In the genomic region with DNA sequence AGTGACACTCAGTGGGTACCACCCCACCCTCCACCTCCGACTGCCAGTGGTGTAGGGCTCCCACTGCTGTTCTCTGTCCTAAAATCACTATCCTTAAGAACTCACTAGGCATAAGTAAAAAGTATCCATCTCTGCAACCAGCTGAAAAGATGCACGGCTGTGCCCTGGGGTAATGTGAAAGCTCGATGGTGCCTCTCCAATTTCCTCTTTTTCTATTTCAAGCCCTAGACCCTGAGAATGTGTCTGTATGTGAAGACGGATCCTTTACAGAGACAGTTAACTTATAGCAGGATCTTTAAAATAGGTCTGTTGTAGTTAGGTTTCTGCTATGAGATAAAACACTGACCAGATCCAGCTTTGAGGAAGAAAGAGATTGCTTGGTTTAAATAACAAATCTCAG, we compare ENCODE assay signal across 23 mouse cellular contexts.
DNase-seq lines count a peak whose midpoint lies in the region; ATAC-seq and TF ChIP-seq lines count a peak whose summit lies in the region.
"Had no signal": no experiment of that assay in that cellular context is flagged by ENCODE, and none has a peak within 500 bp of the region (broad histone marks: within the 10 kb centered on the region; RNA-seq: fewer than 3 reads in every experiment).

No protein-coding gene starts in this region.

- H3K9me3 ChIP-seq in lung, embryonic 16.5 days (ENCODE audit: control insufficient read depth, low read length) = no peaks in the 10 kb centered on the region; the same call in 1 of the 2 replicates
- H3K9me3 ChIP-seq in liver, embryonic 16.5 days (replicated peaks; ENCODE audit: control insufficient read depth, low read length) = no peaks in the 10 kb centered on the region
- 0 out of 2 replicates have a peak, but pooled peaks cover 3% of the 10 kb centered on the region for H3K9me3 ChIP-seq in hindbrain, embryonic 13.5 days
- H3K9me3 ChIP-seq in hindbrain, embryonic 16.5 days (ENCODE audit: control insufficient read depth, low read length) = peaks cover 2% of the 10 kb centered on the region; the same call in 1 of the 2 replicates
- H3K9me3 ChIP-seq: forebrain, embryonic 10.5 days; hindbrain, embryonic 10.5 days; lung, embryonic 15.5 days; midbrain, embryonic 13.5 days had no signal

- no peaks in the 10 kb centered on the region for H3K79me2 ChIP-seq in heart, adult 2 months (replicated peaks; ENCODE audit: control insufficient read depth, insufficient read depth, low read length)

- H3K27me3 ChIP-seq in heart, adult 2 months (ENCODE audit: control insufficient read depth, insufficient read depth, low read length) = no peaks in the 10 kb centered on the region
- no peaks in the 10 kb centered on the region for H3K27me3 ChIP-seq in lung, embryonic 16.5 days (ENCODE audit: control insufficient read depth, insufficient read depth, low read depth, low read length)
- no peaks in the 10 kb centered on the region for H3K27me3 ChIP-seq in liver, embryonic 16.5 days (ENCODE audit: control insufficient read depth, insufficient read depth, low read depth, low read length)
- no peaks in the 10 kb centered on the region for H3K27me3 ChIP-seq in splenic B cell, adult 2 months (ENCODE audit: control insufficient read depth, insufficient read depth, low read length, poor library complexity, severe bottlenecking)
- no peaks in the 10 kb centered on the region for H3K27me3 ChIP-seq in hindbrain, embryonic 13.5 days
- no peaks in the 10 kb centered on the region for H3K27me3 ChIP-seq in hindbrain, embryonic 16.5 days (replicated peaks; ENCODE audit: control insufficient read depth, insufficient read depth, low read length)
- H3K27me3 ChIP-seq: embryonic facial prominence, embryonic 13.5 days; lung, embryonic 15.5 days; midbrain, embryonic 13.5 days had no signal

- H3K4me2 ChIP-seq in lung, embryonic 16.5 days (ENCODE audit: low read depth, low read length) = no peak overlapping the region
- H3K4me2 ChIP-seq in liver, embryonic 16.5 days (ENCODE audit: low read depth, low read length) = no peak overlapping the region
- H3K4me2 ChIP-seq in hindbrain, embryonic 13.5 days = no peak overlapping the region
- no peak overlapping the region for H3K4me2 ChIP-seq in hindbrain, embryonic 16.5 days (ENCODE audit: low read length)
- H3K4me2 ChIP-seq: embryonic facial prominence, embryonic 13.5 days; heart, embryonic 11.5 days; lung, embryonic 15.5 days; midbrain, embryonic 13.5 days had no signal

- H3K9ac ChIP-seq in heart, adult 2 months (ENCODE audit: low read depth, low read length) = no peak overlapping the region
- H3K9ac ChIP-seq in lung, embryonic 16.5 days (ENCODE audit: low read length) = no peak overlapping the region
- no peak overlapping the region for H3K9ac ChIP-seq in liver, embryonic 16.5 days (ENCODE audit: low read depth, low read length)
- no peak overlapping the region for H3K9ac ChIP-seq in hindbrain, embryonic 13.5 days
- no peak overlapping the region for H3K9ac ChIP-seq in hindbrain, embryonic 16.5 days (ENCODE audit: low read depth, low read length)
- H3K9ac ChIP-seq: embryonic facial prominence, embryonic 13.5 days; lung, embryonic 15.5 days; midbrain, embryonic 13.5 days had no signal

- intact Hi-C loops in heart, adult 2 months (cut with DNase I) = no loop called here

- H3K4me1 ChIP-seq in heart, adult 2 months (ENCODE audit: control insufficient read depth, insufficient read depth, low read length) = no peaks in the 10 kb centered on the region; the same call in 1 of the 2 replicates
- H3K4me1 ChIP-seq in lung, embryonic 16.5 days (replicated peaks; ENCODE audit: control insufficient read depth, insufficient read depth, low read length) = peaks cover 15% of the 10 kb centered on the region
- H3K4me1 ChIP-seq in liver, embryonic 16.5 days (ENCODE audit: control insufficient read depth, low read depth, low read length) = no peaks in the 10 kb centered on the region
- no peaks in the 10 kb centered on the region for H3K4me1 ChIP-seq in hindbrain, embryonic 13.5 days (replicated peaks)
- no peaks in the 10 kb centered on the region for H3K4me1 ChIP-seq in hindbrain, embryonic 16.5 days (ENCODE audit: control insufficient read depth, insufficient read depth, low read depth, low read length)
- H3K4me1 ChIP-seq: hindbrain, embryonic 10.5 days; midbrain, embryonic 13.5 days had no signal

- no peak overlapping the region for H3K4me3 ChIP-seq in heart, adult 2 months
- H3K4me3 ChIP-seq in lung, embryonic 16.5 days (ENCODE audit: low read length) = no peak overlapping the region
- H3K4me3 ChIP-seq in liver, embryonic 16.5 days (ENCODE audit: low read depth, low read length) = no peak overlapping the region
- no peak overlapping the region for H3K4me3 ChIP-seq in hindbrain, embryonic 13.5 days
- no peak overlapping the region for H3K4me3 ChIP-seq in hindbrain, embryonic 16.5 days (ENCODE audit: low read length)
- H3K4me3 ChIP-seq: embryonic facial prominence, embryonic 13.5 days; forebrain, embryonic 10.5 days; hindbrain, embryonic 10.5 days; lung, embryonic 15.5 days; midbrain, embryonic 13.5 days had no signal

- no peak for TF ChIP-seq EP300 in heart, adult 2 months (IDR thresholded peaks at IDR 0.05; ENCODE audit: insufficient read depth, low read depth, low read length)

- H3K36me3 ChIP-seq in heart, adult 2 months (ENCODE audit: control insufficient read depth, insufficient read depth, low read length) = no peaks in the 10 kb centered on the region
- H3K36me3 ChIP-seq in lung, embryonic 16.5 days (ENCODE audit: control insufficient read depth, insufficient read depth, low read length) = no peaks in the 10 kb centered on the region
- H3K36me3 ChIP-seq in liver, embryonic 16.5 days (ENCODE audit: control insufficient read depth, insufficient read depth) = no peaks in the 10 kb centered on the region
- no peaks in the 10 kb centered on the region for H3K36me3 ChIP-seq in splenic B cell, adult 2 months (ENCODE audit: control insufficient read depth, insufficient read depth, low read length, poor library complexity, severe bottlenecking)
- no peaks in the 10 kb centered on the region for H3K36me3 ChIP-seq in hindbrain, embryonic 13.5 days
- H3K36me3 ChIP-seq in hindbrain, embryonic 16.5 days (ENCODE audit: control insufficient read depth, insufficient read depth, low read length) = no peaks in the 10 kb centered on the region
- H3K36me3 ChIP-seq: forebrain, embryonic 10.5 days; hindbrain, embryonic 10.5 days; lung, embryonic 15.5 days; midbrain, embryonic 13.5 days had no signal

- H3K27ac ChIP-seq in heart, adult 2 months = no peak overlapping the region; the same call in 1 of the 2 replicates
- peak overlapping the region; percentile 29 for H3K27ac ChIP-seq in lung, embryonic 16.5 days (ENCODE audit: low read length)
- peak overlapping the region; percentile 41 for H3K27ac ChIP-seq in liver, embryonic 16.5 days (ENCODE audit: low read length)
- no peak overlapping the region for H3K27ac ChIP-seq in hindbrain, embryonic 13.5 days
- no peak overlapping the region for H3K27ac ChIP-seq in hindbrain, embryonic 16.5 days (ENCODE audit: low read depth, low read length)
- H3K27ac ChIP-seq: embryonic facial prominence, embryonic 13.5 days; forebrain, embryonic 10.5 days; hindbrain, embryonic 10.5 days; midbrain, embryonic 13.5 days had no signal

- 59% methylated on average over 4 of the region's 4 CpGs for WGBS in heart, adult 2 months
- WGBS in lung, embryonic 16.5 days = 64% methylated on average over 4 of the region's 4 CpGs
- WGBS in liver, embryonic 16.5 days (ENCODE audit: insufficient replicate concordance) = 26% methylated on average over 4 of the region's 4 CpGs
- WGBS in hindbrain, embryonic 13.5 days = 84% methylated on average over 4 of the region's 4 CpGs
- WGBS in hindbrain, embryonic 16.5 days = 77% methylated on average over 4 of the region's 4 CpGs

- TF ChIP-seq POLR2A in heart, adult 2 months (IDR thresholded peaks at IDR 0.05; ENCODE audit: insufficient read depth, low read depth, low read length) = no peak

- peak; percentile 10 to 18 for DNase-seq in heart, adult 2 months
- DNase-seq in heart, postnatal 4 days = no peak
- no peak for DNase-seq in lung, adult 18-20 months
- DNase-seq in splenic B cell, adult 2 months (ENCODE audit: low read depth, low spot score) = peak; percentile 11
- DNase-seq: adrenal gland, postnatal 36 days; cerebellum, adult 11 months; gastrocnemius, postnatal 10 days; kidney, postnatal 14 days; layer of hippocampus, postnatal 36 days; left cerebral cortex, postnatal 4 days; thymus, postnatal 25 days had no signal

- TF ChIP-seq CTCF in heart, adult 2 months (IDR thresholded peaks at IDR 0.05) = no peak

- peak; percentile 36; the same call in 1 of the 2 replicates for ATAC-seq in lung, embryonic 16.5 days (ENCODE audit: low read depth)
- ATAC-seq in liver, embryonic 16.5 days (ENCODE audit: low read depth) = no peak
- no peak for ATAC-seq in hindbrain, embryonic 13.5 days (ENCODE audit: low FRiP score)
- ATAC-seq in hindbrain, embryonic 16.5 days = no peak
- ATAC-seq: activated CD4-positive, CD25-positive, alpha-beta regulatory T cell, adult 4 months; intestine, embryonic 16.5 days; midbrain, embryonic 13.5 days had no signal

Comparison
In these comparisons a context has a peak if more than half of its experiments do, and no peak if none do; other contexts are left out.
1. DNase-seq: peak in heart, adult 2 months (2 of 2) and splenic B cell, adult 2 months (single experiment); none in heart, postnatal 4 days (single experiment) and lung, adult 18-20 months (0 of 2).
2. H3K27ac ChIP-seq: peak in lung, embryonic 16.5 days (single experiment) and liver, embryonic 16.5 days (single experiment); none in heart, adult 2 months (single experiment), hindbrain, embryonic 13.5 days (single experiment) and hindbrain, embryonic 16.5 days (single experiment).